Mouse (Mus musculus): ENCODE measurements around the gene Pak3. TPM values are rescaled to one million over a fixed set of nuclear protein-coding genes. Genes with fewer than 3 reads are reported as not detected.

Pak3 gene
- polyA plus RNA-seq, 1 experiment = 13.3 TPM

GRCm38 (mm10) chrX:143736035-143736434 is 217.6 kb downstream of the Pak3 start:
- TF ChIP-seq CTCF (IDR thresholded peaks at IDR 0.05; ENCODE audit: control insufficient read depth, insufficient read depth, insufficient replicate concordance, low read depth, low read length) (no peak), POLR2A (IDR thresholded peaks at IDR 0.05; ENCODE audit: control insufficient read depth, low read depth, low read length) (no peak)
- no peak overlapping the region for H3K27ac ChIP-seq (ENCODE audit: control insufficient read depth, insufficient read depth, low read depth, low read length)
- no peaks in the 10 kb centered on the region for H3K27me3 ChIP-seq (ENCODE audit: control insufficient read depth, insufficient read depth, low read length)
- no peaks in the 10 kb centered on the region for H3K36me3 ChIP-seq (ENCODE audit: control insufficient read depth, insufficient read depth, low read length)
- H3K4me1 ChIP-seq (ENCODE audit: control insufficient read depth, insufficient read depth, low read length) = no peaks in the 10 kb centered on the region
- H3K4me3 ChIP-seq (ENCODE audit: control insufficient read depth, low read depth, low read length) = no peak overlapping the region

GRCm38 (mm10) chrX:143739171-143739570 is 220.8 kb downstream of the Pak3 start:
- H3K27me3 ChIP-seq (ENCODE audit: control insufficient read depth, insufficient read depth, low read length) = no peaks in the 10 kb centered on the region
- H3K4me3 ChIP-seq (ENCODE audit: control insufficient read depth, low read depth, low read length) = no peak overlapping the region
- H3K27ac ChIP-seq (ENCODE audit: control insufficient read depth, insufficient read depth, low read depth, low read length) = no peak overlapping the region
- no peaks in the 10 kb centered on the region for H3K36me3 ChIP-seq (ENCODE audit: control insufficient read depth, insufficient read depth, low read length)
- no peaks in the 10 kb centered on the region for H3K4me1 ChIP-seq (ENCODE audit: control insufficient read depth, insufficient read depth, low read length)
- no peak for TF ChIP-seq POLR2A (IDR thresholded peaks at IDR 0.05; ENCODE audit: control insufficient read depth, low read depth, low read length)
- TF ChIP-seq CTCF (IDR thresholded peaks at IDR 0.05; ENCODE audit: control insufficient read depth, insufficient read depth, insufficient replicate concordance, low read depth, low read length) = no peak

- no peak for TF ChIP-seq POLR2A (IDR thresholded peaks at IDR 0.05; ENCODE audit: control insufficient read depth, low read depth, low read length)
- H3K4me3 ChIP-seq (ENCODE audit: control insufficient read depth, low read depth, low read length) = no peak overlapping the region
- H3K27me3 ChIP-seq (ENCODE audit: control insufficient read depth, insufficient read depth, low read length) = no peaks in the 10 kb centered on the region
- H3K27ac ChIP-seq (ENCODE audit: control insufficient read depth, insufficient read depth, low read depth, low read length) = no peak overlapping the region
- H3K4me1 ChIP-seq (ENCODE audit: control insufficient read depth, insufficient read depth, low read length) = no peaks in the 10 kb centered on the region
- H3K36me3 ChIP-seq (ENCODE audit: control insufficient read depth, insufficient read depth, low read length) = no peaks in the 10 kb centered on the region
Measured at GRCm38 (mm10) chrX:143762556-143762955, 244.2 kb downstream of the Pak3 start.

- no peaks in the 10 kb centered on the region for H3K4me1 ChIP-seq (ENCODE audit: control insufficient read depth, insufficient read depth, low read length)
- H3K36me3 ChIP-seq (ENCODE audit: control insufficient read depth, insufficient read depth, low read length) = no peaks in the 10 kb centered on the region
- H3K4me3 ChIP-seq (ENCODE audit: control insufficient read depth, low read depth, low read length) = no peak overlapping the region
- no peaks in the 10 kb centered on the region for H3K27me3 ChIP-seq (ENCODE audit: control insufficient read depth, insufficient read depth, low read length)
- no peak overlapping the region for H3K27ac ChIP-seq (ENCODE audit: control insufficient read depth, insufficient read depth, low read depth, low read length)
- TF ChIP-seq POLR2A (IDR thresholded peaks at IDR 0.05; ENCODE audit: control insufficient read depth, low read depth, low read length) (no peak), CTCF (IDR thresholded peaks at IDR 0.05; ENCODE audit: control insufficient read depth, insufficient read depth, insufficient replicate concordance, low read depth, low read length) (no peak)
Measured at GRCm38 (mm10) chrX:143815948-143816347, 297.6 kb downstream of the Pak3 start.

- TF ChIP-seq POLR2A (IDR thresholded peaks at IDR 0.05; ENCODE audit: control insufficient read depth, low read depth, low read length) (no peak), CTCF (IDR thresholded peaks at IDR 0.05; ENCODE audit: control insufficient read depth, insufficient read depth, insufficient replicate concordance, low read depth, low read length) (no peak)
- Histone ChIP-seq H3K36me3 (ENCODE audit: control insufficient read depth, insufficient read depth, low read length) (no peaks in the 10 kb centered on the region), H3K27me3 (ENCODE audit: control insufficient read depth, insufficient read depth, low read length) (no peaks in the 10 kb centered on the region), H3K4me3 (ENCODE audit: control insufficient read depth, low read depth, low read length) (no peak overlapping the region), H3K27ac (ENCODE audit: control insufficient read depth, insufficient read depth, low read depth, low read length) (no peak overlapping the region), H3K4me1 (ENCODE audit: control insufficient read depth, insufficient read depth, low read length) (no peaks in the 10 kb centered on the region)
Measured at GRCm38 (mm10) chrX:143818961-143819360, 300.6 kb downstream of the Pak3 start.

GRCm38 (mm10) chrX:143826521-143826920 is 308.1 kb downstream of the Pak3 start:
- Histone ChIP-seq H3K4me1 (ENCODE audit: control insufficient read depth, insufficient read depth, low read length) (no peaks in the 10 kb centered on the region), H3K27me3 (ENCODE audit: control insufficient read depth, insufficient read depth, low read length) (no peaks in the 10 kb centered on the region), H3K36me3 (ENCODE audit: control insufficient read depth, insufficient read depth, low read length) (no peaks in the 10 kb centered on the region), H3K27ac (ENCODE audit: control insufficient read depth, insufficient read depth, low read depth, low read length) (no peak overlapping the region; the same call in 1 of the 2 replicates), H3K4me3 (ENCODE audit: control insufficient read depth, low read depth, low read length) (peak overlapping the region; percentile 24; the same call in 1 of the 2 replicates)
- TF ChIP-seq POLR2A (IDR thresholded peaks at IDR 0.05; ENCODE audit: control insufficient read depth, low read depth, low read length) = no peak
- no peak for TF ChIP-seq CTCF (IDR thresholded peaks at IDR 0.05; ENCODE audit: control insufficient read depth, insufficient read depth, insufficient replicate concordance, low read depth, low read length)

GRCm38 (mm10) chrX:143827212-143827611 is 308.8 kb downstream of the Pak3 start, which contains the start of gene Capn6:
Gene Capn6 (minus strand): TSS chrX:143827414.
- Histone ChIP-seq H3K36me3 (ENCODE audit: control insufficient read depth, insufficient read depth, low read length) (no peaks in the 10 kb centered on the region), H3K4me3 (ENCODE audit: control insufficient read depth, low read depth, low read length) (peak within 1 kb of the TSS; percentile 24), H3K27ac (ENCODE audit: control insufficient read depth, insufficient read depth, low read depth, low read length) (no peak within 1 kb of the TSS; the same call in 1 of the 2 replicates), H3K27me3 (ENCODE audit: control insufficient read depth, insufficient read depth, low read length) (no peaks in the 10 kb centered on the region), H3K4me1 (ENCODE audit: control insufficient read depth, insufficient read depth, low read length) (no peaks in the 10 kb centered on the region)
- no peak for TF ChIP-seq POLR2A (IDR thresholded peaks at IDR 0.05; ENCODE audit: control insufficient read depth, low read depth, low read length)
- no peak for TF ChIP-seq CTCF (IDR thresholded peaks at IDR 0.05; ENCODE audit: control insufficient read depth, insufficient read depth, insufficient replicate concordance, low read depth, low read length)

GRCm38 (mm10) chrX:143846637-143847036 is 328.2 kb downstream of the Pak3 start:
- Histone ChIP-seq H3K36me3 (ENCODE audit: control insufficient read depth, insufficient read depth, low read length) (no peaks in the 10 kb centered on the region), H3K27me3 (ENCODE audit: control insufficient read depth, insufficient read depth, low read length) (no peaks in the 10 kb centered on the region)

More at GRCm38 (mm10) chrX:143846637-143847036, 328.2 kb downstream of the Pak3 start:
- Histone ChIP-seq H3K4me1 (ENCODE audit: control insufficient read depth, insufficient read depth, low read length) (no peaks in the 10 kb centered on the region), H3K4me3 (ENCODE audit: control insufficient read depth, low read depth, low read length) (no peak overlapping the region), H3K27ac (ENCODE audit: control insufficient read depth, insufficient read depth, low read depth, low read length) (no peak overlapping the region)
- TF ChIP-seq CTCF (IDR thresholded peaks at IDR 0.05; ENCODE audit: control insufficient read depth, insufficient read depth, insufficient replicate concordance, low read depth, low read length) = no peak
- TF ChIP-seq POLR2A (IDR thresholded peaks at IDR 0.05; ENCODE audit: control insufficient read depth, low read depth, low read length) = no peak

Other genes starting within 250 kb of the Pak3 start
- gene Chrdl1, start 124.3 kb upstream of the Pak3 start, polyA plus RNA-seq (2012; rRNA removed) = 1.7 and 2.9 TPM in 2 replicates

Data from testis, adult 2 months (tissue).